Mouse (Mus musculus): ENCODE measurements around the gene Raver1. TPM values are rescaled to one million over a fixed set of nuclear protein-coding genes. Genes with fewer than 3 reads are reported as not detected.

Raver1 gene
- polyA plus RNA-seq, 1 experiment from 2014 or later = 37.3 TPM

GRCm38 (mm10) chr9:21100447-21101161 is 8.8 kb upstream of the Raver1 start:
- Histone ChIP-seq H3K27ac (replicated peaks) (no peak overlapping the region), H3K4me1 (replicated peaks) (no peaks in the 10 kb centered on the region), H3K36me3 (peaks cover 10% of the 10 kb centered on the region; the same call in 1 of the 2 replicates), H3K4me3 (no peak overlapping the region), H3K27me3 (no peaks in the 10 kb centered on the region), H3K4me2 (no peak overlapping the region), H3K9ac (0 out of 2 replicates have a peak overlapping the region, but pooled peaks have one; percentile 17), H3K9me3 (no peaks in the 10 kb centered on the region)
- no peak for ATAC-seq (ENCODE audit: low read depth)
- 47% methylated on average over 15 of the region's 15 CpGs for WGBS

GRCm38 (mm10) chr9:21097793-21098192 is 6.0 kb upstream of the Raver1 start:
- WGBS = 85% methylated on average over 8 of the region's 8 CpGs

GRCm38 (mm10) chr9:21095958-21096357 is 4.2 kb upstream of the Raver1 start:
- Histone ChIP-seq H3K9ac (no peak overlapping the region), H3K9me3 (no peaks in the 10 kb centered on the region), H3K4me3 (no peak overlapping the region), H3K27me3 (no peaks in the 10 kb centered on the region), H3K4me1 (replicated peaks) (peaks cover 5% of the 10 kb centered on the region), H3K27ac (replicated peaks) (no peak overlapping the region), H3K36me3 (no peaks in the 10 kb centered on the region), H3K4me2 (no peak overlapping the region)
- ATAC-seq (ENCODE audit: low read depth) = no peak
- WGBS = 83% methylated on average over 4 of the region's 4 CpGs

More at GRCm38 (mm10) chr9:21097793-21098192, 6.0 kb upstream of the Raver1 start:
- no peak overlapping the region for H3K4me3 ChIP-seq
- no peaks in the 10 kb centered on the region for H3K36me3 ChIP-seq
- ATAC-seq (ENCODE audit: low read depth) = no peak
- no peak overlapping the region for H3K9ac ChIP-seq
- H3K9me3 ChIP-seq = no peaks in the 10 kb centered on the region
- H3K4me1 ChIP-seq (replicated peaks) = no peaks in the 10 kb centered on the region
- H3K27me3 ChIP-seq = no peaks in the 10 kb centered on the region
- H3K27ac ChIP-seq (replicated peaks) = no peak overlapping the region
- no peak overlapping the region for H3K4me2 ChIP-seq

GRCm38 (mm10) chr9:21093423-21093822 is 1.6 kb upstream of the Raver1 start:
- ATAC-seq (ENCODE audit: low read depth) = no peak
- Histone ChIP-seq H3K27ac (replicated peaks) (no peak overlapping the region), H3K4me1 (replicated peaks) (peaks cover 23% of the 10 kb centered on the region), H3K4me3 (no peak overlapping the region), H3K9ac (no peak overlapping the region), H3K27me3 (no peaks in the 10 kb centered on the region), H3K36me3 (peaks cover 18% of the 10 kb centered on the region), H3K9me3 (no peaks in the 10 kb centered on the region), H3K4me2 (no peak overlapping the region)
- 94% methylated on average over 9 of the region's 9 CpGs for WGBS

- ATAC-seq (ENCODE audit: low read depth) = peak; percentile 36; the same call in 1 of the 2 replicates
- WGBS = 4% methylated on average over 24 of the region's 24 CpGs
Observed at GRCm38 (mm10) chr9:21090972-21091706, 669 bp downstream of the Raver1 start.

GRCm38 (mm10) chr9:21090537-21090936 is 1.3 kb downstream of the Raver1 start:
- 87% methylated on average over 1 of the region's 1 CpGs for WGBS
- no peak for ATAC-seq (ENCODE audit: low read depth)
- Histone ChIP-seq H3K9ac (peak overlapping the region; percentile 80), H3K9me3 (no peaks in the 10 kb centered on the region), H3K27me3 (no peaks in the 10 kb centered on the region), H3K4me1 (replicated peaks) (peaks cover 23% of the 10 kb centered on the region), H3K4me3 (peak overlapping the region; percentile 59), H3K27ac (replicated peaks) (no peak overlapping the region), H3K36me3 (peaks cover 47% of the 10 kb centered on the region), H3K4me2 (peak overlapping the region; percentile 90)

More at GRCm38 (mm10) chr9:21090972-21091706, 669 bp downstream of the Raver1 start:
- peak overlapping the region; percentile 86 for H3K27ac ChIP-seq (replicated peaks)
- peak overlapping the region; percentile 90 for H3K4me2 ChIP-seq
- peak overlapping the region; percentile 59 for H3K4me3 ChIP-seq
- H3K9ac ChIP-seq = peak overlapping the region; percentile 80
- no peaks in the 10 kb centered on the region for H3K27me3 ChIP-seq
- H3K36me3 ChIP-seq = peaks cover 41% of the 10 kb centered on the region
- peaks cover 23% of the 10 kb centered on the region for H3K4me1 ChIP-seq (replicated peaks)
- H3K9me3 ChIP-seq = no peaks in the 10 kb centered on the region

GRCm38 (mm10) chr9:21083324-21083723 is 8.5 kb downstream of the Raver1 start:
- H3K4me1 ChIP-seq (replicated peaks) = no peaks in the 10 kb centered on the region; the same call in 1 of the 2 replicates
- H3K4me2 ChIP-seq = no peak overlapping the region
- no peak for ATAC-seq (ENCODE audit: low read depth)
- no peaks in the 10 kb centered on the region for H3K27me3 ChIP-seq
- peaks cover 95% of the 10 kb centered on the region for H3K36me3 ChIP-seq
- 95% methylated on average over 3 of the region's 3 CpGs for WGBS
- no peak overlapping the region for H3K4me3 ChIP-seq
- no peak overlapping the region for H3K9ac ChIP-seq
- no peak overlapping the region for H3K27ac ChIP-seq (replicated peaks)
- H3K9me3 ChIP-seq = no peaks in the 10 kb centered on the region

GRCm38 (mm10) chr9:21081127-21081526 is 10.7 kb downstream of the Raver1 start:
- Histone ChIP-seq H3K4me1 (replicated peaks) (no peaks in the 10 kb centered on the region), H3K27ac (replicated peaks) (no peak overlapping the region), H3K4me2 (no peak overlapping the region), H3K4me3 (no peak overlapping the region), H3K9ac (no peak overlapping the region), H3K27me3 (no peaks in the 10 kb centered on the region), H3K9me3 (no peaks in the 10 kb centered on the region), H3K36me3 (peaks cover 95% of the 10 kb centered on the region)
- ATAC-seq (ENCODE audit: low read depth) = no peak
- 84% methylated on average over 9 of the region's 9 CpGs for WGBS

GRCm38 (mm10) chr9:21075625-21076024 is 16.2 kb downstream of the Raver1 start:
- no peak for ATAC-seq (ENCODE audit: low read depth)
- Histone ChIP-seq H3K27ac (replicated peaks) (no peak overlapping the region), H3K27me3 (no peaks in the 10 kb centered on the region), H3K4me1 (replicated peaks) (peaks cover 20% of the 10 kb centered on the region), H3K36me3 (peaks cover 63% of the 10 kb centered on the region), H3K9me3 (no peaks in the 10 kb centered on the region), H3K4me2 (no peak overlapping the region), H3K9ac (no peak overlapping the region), H3K4me3 (no peak overlapping the region)
- WGBS = 94% methylated on average over 3 of the region's 3 CpGs

- H3K4me1 ChIP-seq (replicated peaks) = peaks cover 20% of the 10 kb centered on the region
- H3K4me3 ChIP-seq = no peak overlapping the region
- H3K27ac ChIP-seq (replicated peaks) = 0 out of 2 replicates have a peak overlapping the region, but pooled peaks have one; percentile 65
- H3K9me3 ChIP-seq = no peaks in the 10 kb centered on the region
- H3K9ac ChIP-seq = no peak overlapping the region
- H3K4me2 ChIP-seq = peak overlapping the region; percentile 93; the same call in 1 of the 2 replicates
- 88% methylated on average over 1 of the region's 1 CpGs for WGBS
- H3K27me3 ChIP-seq = no peaks in the 10 kb centered on the region
- ATAC-seq (ENCODE audit: low read depth) = no peak
- H3K36me3 ChIP-seq = peaks cover 56% of the 10 kb centered on the region
Observed at GRCm38 (mm10) chr9:21074173-21074572, 17.6 kb downstream of the Raver1 start.

GRCm38 (mm10) chr9:21073044-21073840 is 18.6 kb downstream of the Raver1 start, which contains the start of the genes Gm49373 and Fdx1l:
TSS of gene Gm49373 (minus strand) at chr9:21073096.
TSS of gene Fdx1l (minus strand) at chr9:21073614.
- H3K4me3 ChIP-seq = peak within 1 kb of the TSS; percentile 89
- peak; percentile 92 for ATAC-seq (ENCODE audit: low read depth)
- peak within 1 kb of the TSS; percentile 65 for H3K27ac ChIP-seq (replicated peaks)
- peaks cover 50% of the 10 kb centered on the region for H3K36me3 ChIP-seq
- peak within 1 kb of the TSS; percentile 93 for H3K4me2 ChIP-seq
- WGBS = 3% methylated on average over 58 of the region's 58 CpGs
- H3K9ac ChIP-seq = peak within 1 kb of the TSS; percentile 86
- no peaks in the 10 kb centered on the region for H3K9me3 ChIP-seq
- H3K4me1 ChIP-seq (replicated peaks) = peaks cover 20% of the 10 kb centered on the region
- H3K27me3 ChIP-seq = no peaks in the 10 kb centered on the region
